Mouse (Mus musculus): ENCODE results near the gene Scyl3. TPM values are rescaled to one million over a fixed set of nuclear protein-coding genes. Genes with fewer than 3 reads are reported as not detected.

Scyl3 gene
- 3.2 and 4.4 TPM in 2 replicates for polyA plus RNA-seq (2012; rRNA removed; ENCODE audit: low replicate concordance)

DNA sequence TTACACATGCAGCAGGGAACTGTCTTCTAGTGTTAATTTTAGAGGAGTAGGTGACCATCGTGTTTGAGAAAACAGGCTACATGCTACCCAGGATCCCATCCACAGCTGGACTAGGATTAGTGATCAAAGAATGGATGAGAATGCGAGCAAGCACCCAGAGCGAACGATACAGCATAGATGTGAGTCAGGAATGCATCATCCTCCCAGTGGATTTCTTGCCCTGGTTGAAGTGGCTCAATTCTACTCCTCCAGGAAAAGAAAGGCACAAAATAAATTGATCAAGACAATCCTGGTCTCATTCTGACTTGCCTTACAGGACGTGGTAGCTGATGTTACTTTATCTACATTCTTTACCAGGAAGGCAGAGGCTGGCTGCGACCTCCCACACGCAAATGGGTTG is at the start of gene Scyl3:
Gene Scyl3 (plus strand): TSS at position 255 of the 400 bp plus-strand sequence.

DNA sequence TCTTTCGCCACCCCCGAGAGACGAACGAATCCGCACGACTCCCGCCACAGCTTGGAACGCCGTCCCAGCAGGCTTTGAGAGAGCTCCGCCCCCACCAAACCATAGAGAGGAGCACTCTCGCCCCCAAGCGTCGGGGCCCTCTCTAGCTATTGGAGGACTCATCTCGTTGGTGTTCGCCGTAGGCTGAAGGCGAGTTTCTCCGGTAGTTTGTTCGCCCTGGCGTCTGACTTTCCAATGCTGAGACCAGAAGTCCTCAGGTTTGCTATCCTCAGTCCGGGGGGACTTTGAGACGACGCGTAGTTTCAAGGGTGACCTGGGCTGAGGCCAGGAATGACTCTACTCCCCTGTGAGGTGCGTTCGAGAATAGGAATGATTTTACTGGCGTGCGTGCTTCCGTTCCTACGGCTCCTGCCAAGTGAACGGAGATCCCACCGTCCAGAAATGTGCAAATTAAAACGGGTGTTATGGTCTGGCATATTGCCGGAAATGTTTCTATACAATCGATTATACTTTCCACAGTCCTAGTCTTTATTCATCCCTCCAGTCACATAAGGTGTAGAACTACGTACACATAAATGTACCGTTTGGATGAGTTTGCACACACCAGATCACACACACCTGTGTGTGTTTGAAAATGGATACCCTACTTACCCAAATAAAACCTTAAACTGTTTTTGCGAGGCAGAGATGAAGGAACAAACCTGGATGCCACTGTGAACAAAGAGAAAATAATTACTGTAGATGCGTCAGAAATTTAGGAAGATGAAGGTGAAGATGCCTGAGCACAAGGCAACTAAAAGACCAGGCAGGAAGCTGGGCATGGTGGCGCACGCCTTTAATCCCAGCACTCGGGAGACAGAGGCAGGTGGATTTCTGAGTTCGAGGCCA is 66.1 kb downstream of the Scyl3 start, which contains the start of the genes BC055324 and Mettl18:
Gene BC055324 (minus strand): TSS at position 76 of the 888 bp plus-strand sequence.
Gene Mettl18 (plus strand): TSS at position 169 of the 888 bp plus-strand sequence.

Other genes with a start within 250 kb of the Scyl3 start
- gene Mettl11b, start 203.9 kb upstream of the Scyl3 start, polyA plus RNA-seq (2012; rRNA removed; ENCODE audit: low replicate concordance): not detected in 2 replicates
- 0.72 and 0.75 TPM in 2 replicates for gene Kifap3, start 149.5 kb upstream of the Scyl3 start, polyA plus RNA-seq (2012; rRNA removed; ENCODE audit: low replicate concordance)
- 0.23 and 0.57 TPM in 2 replicates for gene BC055324, start 65.7 kb downstream of the Scyl3 start, polyA plus RNA-seq (2012; rRNA removed; ENCODE audit: low replicate concordance)
- 0.12 TPM in 1 of 2 replicates, not detected in the other for gene Mettl18, start 65.8 kb downstream of the Scyl3 start, polyA plus RNA-seq (2012; rRNA removed; ENCODE audit: low replicate concordance)
- gene Sele, start 119.1 kb downstream of the Scyl3 start, polyA plus RNA-seq (2012; rRNA removed; ENCODE audit: low replicate concordance): 0.07 TPM in 1 of 2 replicates, not detected in the other
- 0.09 and 0.60 TPM in 2 replicates for gene Sell, start 132.9 kb downstream of the Scyl3 start, polyA plus RNA-seq (2012; rRNA removed; ENCODE audit: low replicate concordance)
- gene Selp, start 186.2 kb downstream of the Scyl3 start, polyA plus RNA-seq (2012; rRNA removed; ENCODE audit: low replicate concordance): 0.18 and 1.3 TPM in 2 replicates
- gene F5, start 222.7 kb downstream of the Scyl3 start, polyA plus RNA-seq (2012; rRNA removed; ENCODE audit: low replicate concordance): 0.20 and 3.5 TPM in 2 replicates

Data from duodenum, adult 2 months (tissue).